Mouse (Mus musculus) G1E (cell line): Measurements from ENCODE around the gene Cdc25b. TPM values are rescaled to one million over a fixed set of nuclear protein-coding genes. Genes with fewer than 3 reads are reported as not detected.
A peak's percentile ranks its signal among the peaks of the same experiment; 100 is the strongest.
"Not testable (repeated sequence)": the region's sequence is repeated elsewhere in the genome, so short reads cannot be mapped to it uniquely, and the experiment has no call there.

Experiments used
- ATAC-seq: 2 replicates; pipeline ENCODE4 v1.8.0; 2016; ENCODE audit warnings: mild to moderate bottlenecking; ENCODE audit not compliant: insufficient number of reproducible peaks, poor library complexity, low FRiP score, severe bottlenecking; ENCODE audit errors: extremely low read depth
- DNase-seq: peaks from one replicate; pipeline ENCODE4 v3.0.0; 2012; ENCODE audit warnings: low spot score
- H3K27me3 ChIP-seq: 2 replicates; pipeline ENCODE4 v1.6.1; 2012; ENCODE audit warnings: mild to moderate bottlenecking, low read length, inconsistent platforms; ENCODE audit not compliant: insufficient read depth
- H3K36me3 ChIP-seq: replicated peaks from 2 replicates; pipeline ENCODE3; 2012; ENCODE audit warnings: mild to moderate bottlenecking, inconsistent platforms
- H3K4me1 ChIP-seq: 2 replicates; pipeline ENCODE4 v1.6.1; 2012; ENCODE audit warnings: low read depth, low read length, inconsistent platforms, mixed read lengths; ENCODE audit not compliant: insufficient read depth
- H3K4me3 ChIP-seq: 2 replicates; pipeline ENCODE4 v1.5.1; 2012; ENCODE audit warnings: low read depth, mild to moderate bottlenecking, inconsistent platforms, low read length, moderate library complexity, mixed read lengths
- H3K9me3 ChIP-seq: replicated peaks from 2 replicates; pipeline ENCODE4 v1.6.1; 2012; ENCODE audit warnings: inconsistent platforms
- CTCF ChIP-seq: IDR thresholded peaks from 2 replicates; pipeline ENCODE4 v1.5.1; 2012; ENCODE audit warnings: low read depth, low read length, inconsistent platforms, mixed read lengths
- GATA1 ChIP-seq: IDR thresholded peaks from 2 replicates; pipeline ENCODE4 v1.6.1; 2012; ENCODE audit warnings: borderline replicate concordance, low read length, inconsistent platforms, mixed read lengths
- GATA2 ChIP-seq: IDR thresholded peaks from 2 replicates; pipeline ENCODE4 v1.6.1; 2012; ENCODE audit warnings: low read depth, low read length, inconsistent platforms, borderline replicate concordance
- POLR2AphosphoS5 ChIP-seq: IDR thresholded peaks from 2 replicates; pipeline ENCODE4 v1.6.1; 2012; ENCODE audit warnings: low read depth, low read length, inconsistent platforms; ENCODE audit not compliant: insufficient replicate concordance
- TAL1 ChIP-seq: conservative IDR thresholded peaks from 2 replicates; pipeline ENCODE4 v1.6.1; 2012; ENCODE audit warnings: low read depth, low read length, inconsistent platforms, mixed read lengths
- polyA plus RNA-seq: library from polyadenylated mRNA; stranded (reverse); fragments of >175 nt; gene quantifications from 2 replicates; pipeline ENCODE4 v1.2.3, GENCODE M21; 2012
- total RNA-seq, 2 experiments: library from RNA; stranded (forward) in 1 of 2; stranded (reverse) in 1 of 2; fragments of 200-1000 nt in 1 of 2; fragments of >200 nt in 1 of 2; fragmentation: Nextera tagmentation in 1 of 2; gene quantifications; 2 replicates each; pipeline ENCODE4 v1.2.3; 2014 to 2017

The Cdc25b gene
- total and polyA plus RNA-seq, 3 experiments = 7.0 to 85.9 (median 14.2) TPM

GRCm38 (mm10) chr2:131215941-131216858 is 29.5 kb downstream of the Cdc25b start:
- ATAC-seq (no peak), DNase-seq (no peak)
- Histone ChIP-seq H3K36me3 (peaks cover 18% of the 10 kb centered on the region), H3K4me1 (peaks cover 46% of the 10 kb centered on the region), H3K27me3 (no peaks in the 10 kb centered on the region), H3K9me3 (no peaks in the 10 kb centered on the region), H3K4me3 (no peak overlapping the region)
- TF ChIP-seq CTCF (no peak), POLR2AphosphoS5 (no peak), TAL1 (no peak), GATA1 (no peak)

GRCm38 (mm10) chr2:131220030-131220429 is 33.3 kb downstream of the Cdc25b start:
- TF ChIP-seq POLR2AphosphoS5 (no peak), CTCF (no peak), GATA1 (no peak), GATA2 (no peak), TAL1 (no peak)
- no peak for ATAC-seq
- Histone ChIP-seq H3K4me1 (peaks cover 38% of the 10 kb centered on the region), H3K36me3 (no peaks in the 10 kb centered on the region), H3K9me3 (peaks cover 3% of the 10 kb centered on the region; the same call in 1 of the 2 replicates), H3K4me3 (no peak overlapping the region), H3K27me3 (no peaks in the 10 kb centered on the region)
- DNase-seq = no peak

GRCm38 (mm10) chr2:131221853-131222515 is 35.2 kb downstream of the Cdc25b start:
- ATAC-seq = no peak
- TF ChIP-seq POLR2AphosphoS5 = no peak
- no peak for TF ChIP-seq GATA1
- TF ChIP-seq CTCF = no peak
- no peak for TF ChIP-seq TAL1
- TF ChIP-seq GATA2 = no peak
- Histone ChIP-seq H3K36me3 (no peaks in the 10 kb centered on the region), H3K27me3 (peaks cover 3% of the 10 kb centered on the region), H3K4me1 (peaks cover 32% of the 10 kb centered on the region), H3K4me3 (no peak overlapping the region), H3K9me3 (peaks cover 3% of the 10 kb centered on the region; the same call in 1 of the 2 replicates)
- DNase-seq = no peak

- Histone ChIP-seq H3K9me3 (peaks cover 3% of the 10 kb centered on the region; the same call in 1 of the 2 replicates), H3K27me3 (peaks cover 5% of the 10 kb centered on the region), H3K4me3 (no peak overlapping the region), H3K36me3 (no peaks in the 10 kb centered on the region), H3K4me1 (peaks cover 32% of the 10 kb centered on the region)
- no peak for DNase-seq
- no peak for ATAC-seq
- TF ChIP-seq POLR2AphosphoS5 (no peak), GATA1 (no peak), GATA2 (no peak), TAL1 (no peak), CTCF (no peak)
Observed at GRCm38 (mm10) chr2:131222562-131222961, 35.8 kb downstream of the Cdc25b start.

GRCm38 (mm10) chr2:131223569-131223968 is 36.8 kb downstream of the Cdc25b start:
- Histone ChIP-seq H3K4me1 (peaks cover 30% of the 10 kb centered on the region), H3K9me3 (peaks cover 3% of the 10 kb centered on the region; the same call in 1 of the 2 replicates), H3K36me3 (no peaks in the 10 kb centered on the region), H3K4me3 (no peak overlapping the region), H3K27me3 (peaks cover 6% of the 10 kb centered on the region)
- TF ChIP-seq GATA2 (no peak), CTCF (no peak), POLR2AphosphoS5 (no peak), GATA1 (no peak), TAL1 (no peak)
- DNase-seq (no peak), ATAC-seq (peak; percentile 40)

GRCm38 (mm10) chr2:131225178-131225577 is 38.4 kb downstream of the Cdc25b start:
- no peak overlapping the region for H3K4me3 ChIP-seq
- peaks cover 13% of the 10 kb centered on the region for H3K27me3 ChIP-seq
- DNase-seq = no peak
- no peaks in the 10 kb centered on the region for H3K36me3 ChIP-seq
- peaks cover 27% of the 10 kb centered on the region for H3K4me1 ChIP-seq
- no peak for ATAC-seq
- no peak for TF ChIP-seq CTCF
- TF ChIP-seq GATA1 = no peak
- TF ChIP-seq GATA2 = no peak
- H3K9me3 ChIP-seq = peaks cover 3% of the 10 kb centered on the region; the same call in 1 of the 2 replicates

- Histone ChIP-seq H3K27me3 (peaks cover 13% of the 10 kb centered on the region), H3K4me1 (peaks cover 29% of the 10 kb centered on the region)
- not testable (repeated sequence) for H3K4me3 ChIP-seq, H3K36me3 ChIP-seq, ATAC-seq, DNase-seq, H3K9me3 ChIP-seq
Observed at GRCm38 (mm10) chr2:131226669-131227068, 39.9 kb downstream of the Cdc25b start.
